Mouse (Mus musculus): Measurements from ENCODE around the gene Gm17662. TPM values are rescaled to one million over a fixed set of nuclear protein-coding genes. Genes with fewer than 3 reads are reported as not detected.

Gm17662 gene
- polyA plus RNA-seq, 1 experiment: not detected

DNA sequence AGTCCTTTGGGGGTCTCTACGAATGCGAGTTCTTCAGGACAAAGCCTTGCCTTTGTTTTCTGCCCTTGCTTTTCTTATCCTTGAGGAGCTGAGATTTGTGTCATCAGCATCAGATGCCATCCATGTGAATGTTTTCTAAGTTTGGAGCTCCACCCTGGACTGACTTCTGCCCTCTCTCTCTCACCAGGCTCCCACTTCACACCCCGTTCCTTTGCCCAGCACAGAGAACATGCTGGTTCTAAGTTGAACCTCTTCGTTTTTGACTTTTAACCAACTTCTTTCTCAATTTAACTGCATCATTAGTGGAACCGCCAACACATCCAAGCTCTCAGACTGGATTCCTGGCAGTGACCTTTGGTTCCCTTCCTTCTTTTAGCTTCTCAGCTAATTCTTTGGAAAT, 13.1 kb downstream of the Gm17662 start:
- DNase-seq: no peak
- 89% methylated on average over 5 of the region's 5 CpGs for WGBS
- no peak for TF ChIP-seq POLR2A (IDR thresholded peaks at IDR 0.05; ENCODE audit: control insufficient read depth, extremely low read depth, insufficient read depth, low read length, poor library complexity)
- TF ChIP-seq CTCF (IDR thresholded peaks at IDR 0.05; ENCODE audit: borderline replicate concordance, control insufficient read depth, extremely low read depth, insufficient read depth, low read length, poor library complexity): no peak
- H3K36me3 ChIP-seq (ENCODE audit: control insufficient read depth, insufficient read depth, low read length): no peaks in the 10 kb centered on the region
- H3K27me3 ChIP-seq (ENCODE audit: control insufficient read depth, insufficient read depth, low read length): no peaks in the 10 kb centered on the region
- H3K27ac ChIP-seq (ENCODE audit: control insufficient read depth, insufficient read depth, low read length): no peak overlapping the region
- H3K4me3 ChIP-seq (ENCODE audit: control insufficient read depth, insufficient read depth, low read length): no peak overlapping the region
- H3K4me1 ChIP-seq (replicated peaks; ENCODE audit: control insufficient read depth, insufficient read depth, low read length): no peaks in the 10 kb centered on the region

- Histone ChIP-seq H3K36me3 (ENCODE audit: control insufficient read depth, insufficient read depth, low read length) (no peaks in the 10 kb centered on the region), H3K4me3 (ENCODE audit: control insufficient read depth, insufficient read depth, low read length) (no peak overlapping the region), H3K27ac (ENCODE audit: control insufficient read depth, insufficient read depth, low read length) (no peak overlapping the region), H3K4me1 (replicated peaks; ENCODE audit: control insufficient read depth, insufficient read depth, low read length) (no peaks in the 10 kb centered on the region), H3K27me3 (ENCODE audit: control insufficient read depth, insufficient read depth, low read length) (no peaks in the 10 kb centered on the region)
- 89% methylated on average over 4 of the region's 4 CpGs for WGBS
- TF ChIP-seq POLR2A (IDR thresholded peaks at IDR 0.05; ENCODE audit: control insufficient read depth, extremely low read depth, insufficient read depth, low read length, poor library complexity) (no peak), CTCF (IDR thresholded peaks at IDR 0.05; ENCODE audit: borderline replicate concordance, control insufficient read depth, extremely low read depth, insufficient read depth, low read length, poor library complexity) (no peak)
- DNase-seq: no peak
Measured at GRCm38 (mm10) chr4:104875832-104876231, 18.7 kb downstream of the Gm17662 start.

- H3K4me1 ChIP-seq (replicated peaks; ENCODE audit: control insufficient read depth, insufficient read depth, low read length): no peaks in the 10 kb centered on the region
- no peak for DNase-seq
- WGBS: 84% methylated on average over 3 of the region's 3 CpGs
- no peaks in the 10 kb centered on the region for H3K27me3 ChIP-seq (ENCODE audit: control insufficient read depth, insufficient read depth, low read length)
- TF ChIP-seq POLR2A (IDR thresholded peaks at IDR 0.05; ENCODE audit: control insufficient read depth, extremely low read depth, insufficient read depth, low read length, poor library complexity) (no peak), CTCF (IDR thresholded peaks at IDR 0.05; ENCODE audit: borderline replicate concordance, control insufficient read depth, extremely low read depth, insufficient read depth, low read length, poor library complexity) (no peak)
- no peaks in the 10 kb centered on the region for H3K36me3 ChIP-seq (ENCODE audit: control insufficient read depth, insufficient read depth, low read length)
- no peak within 1 kb of the TSS for H3K27ac ChIP-seq (ENCODE audit: control insufficient read depth, insufficient read depth, low read length)
- no peak within 1 kb of the TSS for H3K4me3 ChIP-seq (ENCODE audit: control insufficient read depth, insufficient read depth, low read length)
Measured at GRCm38 (mm10) chr4:104876323-104876722, 19.2 kb downstream of the Gm17662 start, which contains the start of gene C8a. TSS of gene C8a (minus strand) at chr4:104876398.

DNA sequence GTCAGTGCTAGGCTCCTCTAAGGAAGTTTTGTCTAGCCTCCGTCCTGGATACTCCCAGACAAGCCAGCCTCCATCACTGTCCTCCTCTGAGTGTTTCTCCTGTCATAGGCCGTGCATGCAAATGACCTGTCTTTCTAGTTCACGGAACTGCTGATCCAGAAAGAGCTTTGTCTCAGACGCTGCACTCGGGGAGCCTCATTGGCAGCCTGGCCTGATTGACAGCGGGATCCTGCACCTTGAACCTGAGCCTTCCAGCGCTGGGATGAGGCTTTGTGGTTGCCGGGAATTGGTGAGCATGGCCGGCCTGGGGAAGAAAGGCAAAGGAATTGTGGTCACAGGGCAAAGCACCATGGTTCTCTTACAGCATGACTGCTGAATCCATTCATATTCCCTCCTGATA, 30.4 kb downstream of the Gm17662 start:
- WGBS: 79% methylated on average over 9 of the region's 9 CpGs
- Histone ChIP-seq H3K4me3 (ENCODE audit: control insufficient read depth, insufficient read depth, low read length) (no peak overlapping the region), H3K27me3 (ENCODE audit: control insufficient read depth, insufficient read depth, low read length) (no peaks in the 10 kb centered on the region), H3K36me3 (ENCODE audit: control insufficient read depth, insufficient read depth, low read length) (no peaks in the 10 kb centered on the region), H3K4me1 (replicated peaks; ENCODE audit: control insufficient read depth, insufficient read depth, low read length) (no peaks in the 10 kb centered on the region), H3K27ac (ENCODE audit: control insufficient read depth, insufficient read depth, low read length) (no peak overlapping the region)
- DNase-seq: no peak
- TF ChIP-seq POLR2A (IDR thresholded peaks at IDR 0.05; ENCODE audit: control insufficient read depth, extremely low read depth, insufficient read depth, low read length, poor library complexity) (no peak), CTCF (IDR thresholded peaks at IDR 0.05; ENCODE audit: borderline replicate concordance, control insufficient read depth, extremely low read depth, insufficient read depth, low read length, poor library complexity) (no peak)

GRCm38 (mm10) chr4:104888499-104889262, 31.6 kb downstream of the Gm17662 start:
- Histone ChIP-seq H3K4me3 (ENCODE audit: control insufficient read depth, insufficient read depth, low read length) (no peak overlapping the region), H3K27me3 (ENCODE audit: control insufficient read depth, insufficient read depth, low read length) (no peaks in the 10 kb centered on the region), H3K4me1 (replicated peaks; ENCODE audit: control insufficient read depth, insufficient read depth, low read length) (no peaks in the 10 kb centered on the region), H3K27ac (ENCODE audit: control insufficient read depth, insufficient read depth, low read length) (no peak overlapping the region), H3K36me3 (ENCODE audit: control insufficient read depth, insufficient read depth, low read length) (no peaks in the 10 kb centered on the region)
- TF ChIP-seq CTCF (IDR thresholded peaks at IDR 0.05; ENCODE audit: borderline replicate concordance, control insufficient read depth, extremely low read depth, insufficient read depth, low read length, poor library complexity): no peak
- TF ChIP-seq POLR2A (IDR thresholded peaks at IDR 0.05; ENCODE audit: control insufficient read depth, extremely low read depth, insufficient read depth, low read length, poor library complexity): no peak
- 77% methylated on average over 9 of the region's 9 CpGs for WGBS
- DNase-seq: no peak

- DNase-seq: no peak
- H3K4me1 ChIP-seq (replicated peaks; ENCODE audit: control insufficient read depth, insufficient read depth, low read length): no peaks in the 10 kb centered on the region
- 66% methylated on average over 7 of the region's 7 CpGs for WGBS
Measured at GRCm38 (mm10) chr4:104891708-104892107, 34.6 kb downstream of the Gm17662 start.

More at GRCm38 (mm10) chr4:104891708-104892107, 34.6 kb downstream of the Gm17662 start:
- Histone ChIP-seq H3K27me3 (ENCODE audit: control insufficient read depth, insufficient read depth, low read length) (no peaks in the 10 kb centered on the region), H3K36me3 (ENCODE audit: control insufficient read depth, insufficient read depth, low read length) (no peaks in the 10 kb centered on the region), H3K27ac (ENCODE audit: control insufficient read depth, insufficient read depth, low read length) (no peak overlapping the region), H3K4me3 (ENCODE audit: control insufficient read depth, insufficient read depth, low read length) (no peak overlapping the region)
- TF ChIP-seq CTCF (IDR thresholded peaks at IDR 0.05; ENCODE audit: borderline replicate concordance, control insufficient read depth, extremely low read depth, insufficient read depth, low read length, poor library complexity): no peak
- no peak for TF ChIP-seq POLR2A (IDR thresholded peaks at IDR 0.05; ENCODE audit: control insufficient read depth, extremely low read depth, insufficient read depth, low read length, poor library complexity)

All from thymus, adult 2 months (tissue).